Mouse (Mus musculus) heart, postnatal 4 days (tissue): ENCODE results near the gene Gimap1. TPM values are rescaled to one million over a fixed set of nuclear protein-coding genes. Genes with fewer than 3 reads are reported as not detected.

Source experiments
- DNase-seq: peaks from one replicate; pipeline ENCODE4 v3.0.0; 2021
- total RNA-seq, 2 experiments: library from RNA; stranded (reverse); gene quantifications; 2 replicates each; pipeline ENCODE4 v1.2.3; 2021

Gene Gimap1
- total RNA-seq, 2 experiments from 2014 or later: 12.9 to 19.4 TPM

- DNase-seq: no peak
Observed at GRCm38 (mm10) chr6:48740501-48741169, 1.8 kb downstream of the Gimap1 start.

- no peak for DNase-seq
Observed at GRCm38 (mm10) chr6:48741273-48741672, 2.4 kb downstream of the Gimap1 start.

- DNase-seq: no peak
Observed at GRCm38 (mm10) chr6:48741711-48742206, 2.9 kb downstream of the Gimap1 start.

GRCm38 (mm10) chr6:48742422-48743351, 3.8 kb downstream of the Gimap1 start:
- peak; percentile 14 for DNase-seq

GRCm38 (mm10) chr6:48745490-48745889, 6.6 kb downstream of the Gimap1 start:
- no peak for DNase-seq

GRCm38 (mm10) chr6:48745959-48746889, 7.4 kb downstream of the Gimap1 start, which contains the start of gene Gimap5:
TSS of gene Gimap5 (plus strand) at chr6:48746197.
- peak; percentile 56 for DNase-seq

- DNase-seq: peak; percentile 24
Observed at GRCm38 (mm10) chr6:48747091-48747966, 8.5 kb downstream of the Gimap1 start.

- DNase-seq: no peak
Observed at GRCm38 (mm10) chr6:48763567-48764270, 24.9 kb downstream of the Gimap1 start.

GRCm38 (mm10) chr6:48764496-48764895, 25.6 kb downstream of the Gimap1 start:
- no peak for DNase-seq

GRCm38 (mm10) chr6:48768178-48768869, 29.5 kb downstream of the Gimap1 start:
- no peak for DNase-seq

GRCm38 (mm10) chr6:48768933-48769332, 30.1 kb downstream of the Gimap1 start:
- DNase-seq: no peak

- DNase-seq: no peak
Observed at GRCm38 (mm10) chr6:48770696-48771095, 31.8 kb downstream of the Gimap1 start, which contains the start of gene Gimap3. TSS of gene Gimap3 (minus strand) at chr6:48770851.

GRCm38 (mm10) chr6:48772030-48772429, 33.2 kb downstream of the Gimap1 start:
- peak; percentile 89 for DNase-seq

GRCm38 (mm10) chr6:48784406-48784805, 45.6 kb downstream of the Gimap1 start:
- no peak for DNase-seq

- peak; percentile 31 for DNase-seq
Observed at GRCm38 (mm10) chr6:48785189-48785588, 46.3 kb downstream of the Gimap1 start.

GRCm38 (mm10) chr6:48785601-48786000, 46.7 kb downstream of the Gimap1 start:
- no peak for DNase-seq

GRCm38 (mm10) chr6:48787867-48788266, 49.0 kb downstream of the Gimap1 start:
- DNase-seq: no peak
